Mouse (Mus musculus): ENCODE results near the gene Ildr1.

The Ildr1 gene

GRCm38 (mm10) chr16:36693818-36694413 lies at the start of gene Ildr1:
Gene Ildr1 (plus strand): TSS chr16:36693978.
- H3K36me3 ChIP-seq (ENCODE audit: control insufficient read depth, insufficient read depth, low read length, poor library complexity, severe bottlenecking) = no peaks in the 10 kb centered on the region
- no peaks in the 10 kb centered on the region for H3K27me3 ChIP-seq (ENCODE audit: control insufficient read depth, insufficient read depth, low read length, poor library complexity, severe bottlenecking)
- DNase-seq (ENCODE audit: low read depth, low spot score) = peak; percentile 87

DNA sequence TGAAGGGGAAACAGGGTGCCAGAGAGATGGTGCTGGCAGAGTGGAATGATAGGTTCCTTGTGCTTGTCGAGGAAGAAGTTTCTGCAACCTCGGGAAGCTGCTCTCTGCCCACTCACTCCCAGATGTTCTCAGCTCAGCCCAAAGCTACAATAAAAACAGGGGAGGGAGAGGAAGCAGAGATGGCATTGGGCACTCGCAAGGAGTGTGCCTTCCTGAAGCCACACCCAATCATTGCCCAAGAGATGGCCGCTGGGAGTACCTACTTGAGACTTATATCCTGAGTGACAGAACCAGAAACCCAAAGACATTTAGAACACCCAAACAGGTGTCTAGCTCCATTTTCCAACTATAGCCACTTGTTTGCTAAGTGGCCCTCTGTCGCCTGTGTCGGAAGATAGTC lies 48.7 kb upstream of the Ildr1 start:
- no peaks in the 10 kb centered on the region for H3K36me3 ChIP-seq (ENCODE audit: control insufficient read depth, insufficient read depth, low read length, poor library complexity, severe bottlenecking)
- no peak for DNase-seq (ENCODE audit: low read depth, low spot score)
- H3K27me3 ChIP-seq (ENCODE audit: control insufficient read depth, insufficient read depth, low read length, poor library complexity, severe bottlenecking) = no peaks in the 10 kb centered on the region

GRCm38 (mm10) chr16:36649304-36649703 lies 44.5 kb upstream of the Ildr1 start:
- no peak for DNase-seq (ENCODE audit: low read depth, low spot score)
- H3K27me3 ChIP-seq (ENCODE audit: control insufficient read depth, insufficient read depth, low read length, poor library complexity, severe bottlenecking) = no peaks in the 10 kb centered on the region
- no peaks in the 10 kb centered on the region for H3K36me3 ChIP-seq (ENCODE audit: control insufficient read depth, insufficient read depth, low read length, poor library complexity, severe bottlenecking)

- Histone ChIP-seq H3K27me3 (ENCODE audit: control insufficient read depth, insufficient read depth, low read length, poor library complexity, severe bottlenecking) (no peaks in the 10 kb centered on the region), H3K36me3 (ENCODE audit: control insufficient read depth, insufficient read depth, low read length, poor library complexity, severe bottlenecking) (no peaks in the 10 kb centered on the region)
- no peak for DNase-seq (ENCODE audit: low read depth, low spot score)
Measured at GRCm38 (mm10) chr16:36650511-36650910, 43.3 kb upstream of the Ildr1 start.

DNA sequence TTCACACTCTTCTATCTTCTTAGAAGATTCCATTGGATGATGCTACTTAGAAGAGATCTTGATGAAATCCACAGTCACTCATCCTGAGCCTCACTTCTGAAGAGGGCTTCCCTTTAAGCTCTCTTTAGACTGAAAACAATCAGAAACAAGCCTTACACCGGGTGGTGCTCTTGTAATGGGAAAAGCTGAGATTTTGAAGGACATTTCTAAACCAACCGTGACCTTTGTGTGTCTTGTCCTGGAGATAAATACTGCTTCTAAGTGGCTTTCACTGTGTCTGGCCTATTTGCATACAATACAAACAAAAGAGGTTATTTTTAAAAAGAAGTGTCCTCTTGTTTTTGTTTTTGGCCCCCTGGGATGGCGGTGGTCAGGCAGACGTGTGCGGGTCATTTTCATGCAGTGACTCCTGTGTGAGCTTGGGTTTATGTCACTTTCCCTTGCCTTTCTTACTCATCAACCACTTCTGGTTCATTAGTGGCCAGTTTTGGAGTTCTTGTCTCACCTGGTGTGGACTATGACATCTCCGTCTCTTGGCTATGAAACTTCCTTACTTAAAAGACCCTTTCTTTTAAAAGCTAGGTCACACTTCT lies 42.5 kb upstream of the Ildr1 start:
- Histone ChIP-seq H3K36me3 (ENCODE audit: control insufficient read depth, insufficient read depth, low read length, poor library complexity, severe bottlenecking) (no peaks in the 10 kb centered on the region), H3K27me3 (ENCODE audit: control insufficient read depth, insufficient read depth, low read length, poor library complexity, severe bottlenecking) (no peaks in the 10 kb centered on the region)
- DNase-seq (ENCODE audit: low read depth, low spot score) = no peak

- Histone ChIP-seq H3K27me3 (ENCODE audit: control insufficient read depth, insufficient read depth, low read length, poor library complexity, severe bottlenecking) (no peaks in the 10 kb centered on the region), H3K36me3 (ENCODE audit: control insufficient read depth, insufficient read depth, low read length, poor library complexity, severe bottlenecking) (no peaks in the 10 kb centered on the region)
- no peak for DNase-seq (ENCODE audit: low read depth, low spot score)
Measured at GRCm38 (mm10) chr16:36655199-36655598, 38.6 kb upstream of the Ildr1 start.

- Histone ChIP-seq H3K36me3 (ENCODE audit: control insufficient read depth, insufficient read depth, low read length, poor library complexity, severe bottlenecking) (no peaks in the 10 kb centered on the region), H3K27me3 (ENCODE audit: control insufficient read depth, insufficient read depth, low read length, poor library complexity, severe bottlenecking) (no peaks in the 10 kb centered on the region)
- DNase-seq (ENCODE audit: low read depth, low spot score) = peak; percentile 52
Measured at GRCm38 (mm10) chr16:36655910-36656309, 37.9 kb upstream of the Ildr1 start.

DNA sequence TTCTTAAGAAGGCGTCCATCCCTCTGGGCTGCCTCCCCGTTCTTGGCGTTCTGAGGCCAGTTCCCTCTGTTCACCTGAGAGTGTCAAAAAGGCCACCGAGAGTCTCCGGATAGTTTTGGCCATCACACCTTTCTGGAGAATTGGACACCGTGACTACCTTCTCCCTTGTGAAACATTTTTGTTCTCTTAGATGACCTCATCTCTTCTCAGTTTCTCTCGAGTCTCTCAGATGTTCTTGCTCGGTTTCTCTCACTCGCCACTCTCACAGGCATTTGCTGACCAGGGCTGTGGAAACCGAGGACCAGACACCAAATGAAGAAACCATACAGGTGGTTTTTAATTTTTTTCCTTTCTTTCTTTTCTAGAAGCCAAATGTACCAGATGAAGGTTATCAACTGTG lies 32.4 kb upstream of the Ildr1 start:
- H3K27me3 ChIP-seq (ENCODE audit: control insufficient read depth, insufficient read depth, low read length, poor library complexity, severe bottlenecking) = no peaks in the 10 kb centered on the region
- DNase-seq (ENCODE audit: low read depth, low spot score) = no peak
- no peaks in the 10 kb centered on the region for H3K36me3 ChIP-seq (ENCODE audit: control insufficient read depth, insufficient read depth, low read length, poor library complexity, severe bottlenecking)

DNA sequence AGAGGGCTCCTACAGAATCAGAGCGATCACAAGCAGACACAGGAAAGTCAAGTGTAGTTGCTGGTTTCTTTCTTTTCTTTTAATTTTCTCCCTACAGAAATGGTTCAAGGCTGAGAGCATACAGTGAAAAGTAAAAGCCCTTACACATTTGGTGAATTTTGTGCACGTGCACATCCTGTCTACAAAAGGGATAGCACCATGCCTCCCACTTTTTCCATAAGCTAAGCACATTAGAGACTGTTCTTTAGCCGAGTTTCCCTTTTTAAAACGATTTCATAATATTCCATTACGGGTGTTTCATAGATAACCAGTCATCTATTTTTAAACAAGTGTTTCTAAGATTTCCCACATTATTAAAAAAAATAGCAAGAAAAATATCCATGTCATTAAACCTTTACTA lies 30.3 kb upstream of the Ildr1 start:
- DNase-seq (ENCODE audit: low read depth, low spot score) = no peak
- H3K27me3 ChIP-seq (ENCODE audit: control insufficient read depth, insufficient read depth, low read length, poor library complexity, severe bottlenecking) = no peaks in the 10 kb centered on the region

GRCm38 (mm10) chr16:36665782-36666181 lies 28.0 kb upstream of the Ildr1 start, which contains the start of gene Cd86:
Gene Cd86 (minus strand): TSS chr16:36666081.
- peak; percentile 89 for DNase-seq (ENCODE audit: low read depth, low spot score)
- Histone ChIP-seq H3K27me3 (ENCODE audit: control insufficient read depth, insufficient read depth, low read length, poor library complexity, severe bottlenecking) (no peaks in the 10 kb centered on the region), H3K36me3 (ENCODE audit: control insufficient read depth, insufficient read depth, low read length, poor library complexity, severe bottlenecking) (no peaks in the 10 kb centered on the region)

More for the DNA sequence above, 30.3 kb upstream of the Ildr1 start:
- no peaks in the 10 kb centered on the region for H3K36me3 ChIP-seq (ENCODE audit: control insufficient read depth, insufficient read depth, low read length, poor library complexity, severe bottlenecking)

- peak; percentile 26 for DNase-seq (ENCODE audit: low read depth, low spot score)
- no peaks in the 10 kb centered on the region for H3K27me3 ChIP-seq (ENCODE audit: control insufficient read depth, insufficient read depth, low read length, poor library complexity, severe bottlenecking)
- no peaks in the 10 kb centered on the region for H3K36me3 ChIP-seq (ENCODE audit: control insufficient read depth, insufficient read depth, low read length, poor library complexity, severe bottlenecking)
Measured at GRCm38 (mm10) chr16:36666448-36667017, 27.2 kb upstream of the Ildr1 start.

GRCm38 (mm10) chr16:36670590-36670989 lies 23.2 kb upstream of the Ildr1 start:
- H3K36me3 ChIP-seq (ENCODE audit: control insufficient read depth, insufficient read depth, low read length, poor library complexity, severe bottlenecking) = no peaks in the 10 kb centered on the region
- no peak for DNase-seq (ENCODE audit: low read depth, low spot score)
- H3K27me3 ChIP-seq (ENCODE audit: control insufficient read depth, insufficient read depth, low read length, poor library complexity, severe bottlenecking) = no peaks in the 10 kb centered on the region

- DNase-seq (ENCODE audit: low read depth, low spot score) = no peak
- no peaks in the 10 kb centered on the region for H3K36me3 ChIP-seq (ENCODE audit: control insufficient read depth, insufficient read depth, low read length, poor library complexity, severe bottlenecking)
- no peaks in the 10 kb centered on the region for H3K27me3 ChIP-seq (ENCODE audit: control insufficient read depth, insufficient read depth, low read length, poor library complexity, severe bottlenecking)
Measured at GRCm38 (mm10) chr16:36673196-36673595, 20.6 kb upstream of the Ildr1 start.

GRCm38 (mm10) chr16:36674457-36675204 lies 19.1 kb upstream of the Ildr1 start:
- H3K27me3 ChIP-seq (ENCODE audit: control insufficient read depth, insufficient read depth, low read length, poor library complexity, severe bottlenecking) = no peaks in the 10 kb centered on the region
- peak; percentile 68 for DNase-seq (ENCODE audit: low read depth, low spot score)
- no peaks in the 10 kb centered on the region for H3K36me3 ChIP-seq (ENCODE audit: control insufficient read depth, insufficient read depth, low read length, poor library complexity, severe bottlenecking)

GRCm38 (mm10) chr16:36675304-36675703 lies 18.5 kb upstream of the Ildr1 start:
- Histone ChIP-seq H3K36me3 (ENCODE audit: control insufficient read depth, insufficient read depth, low read length, poor library complexity, severe bottlenecking) (no peaks in the 10 kb centered on the region), H3K27me3 (ENCODE audit: control insufficient read depth, insufficient read depth, low read length, poor library complexity, severe bottlenecking) (no peaks in the 10 kb centered on the region)
- peak; percentile 44 for DNase-seq (ENCODE audit: low read depth, low spot score)

Data from splenic B cell, adult 2 months (primary cell).